Mouse (Mus musculus) NIH3T3 (cell line): ENCODE results near the gene Prdm1.

Experiments used
- DNase-seq: peaks from one replicate; pipeline ENCODE4 v3.0.0-alpha.2; 2012; ENCODE audit warnings: low read depth

Gene Prdm1

GRCm38 (mm10) chr10:44418901-44419300, 109.4 kb downstream of the Prdm1 start:
- no peak for DNase-seq

- DNase-seq = no peak
Measured at GRCm38 (mm10) chr10:44415576-44415975, 112.7 kb downstream of the Prdm1 start.

- no peak for DNase-seq
Measured at GRCm38 (mm10) chr10:44409958-44410357, 118.3 kb downstream of the Prdm1 start.

- no peak for DNase-seq
Measured at GRCm38 (mm10) chr10:44409054-44409453, 119.2 kb downstream of the Prdm1 start.

GRCm38 (mm10) chr10:44403415-44403814, 124.9 kb downstream of the Prdm1 start:
- DNase-seq = no peak

- no peak for DNase-seq
Measured at GRCm38 (mm10) chr10:44401600-44401999, 126.7 kb downstream of the Prdm1 start.

GRCm38 (mm10) chr10:44400602-44401001, 127.7 kb downstream of the Prdm1 start:
- DNase-seq = no peak

GRCm38 (mm10) chr10:44400119-44400518, 128.2 kb downstream of the Prdm1 start:
- no peak for DNase-seq

- DNase-seq = no peak
Measured at GRCm38 (mm10) chr10:44392855-44393254, 135.4 kb downstream of the Prdm1 start.

- DNase-seq = no peak
Measured at GRCm38 (mm10) chr10:44391509-44392290, 136.6 kb downstream of the Prdm1 start.

GRCm38 (mm10) chr10:44390286-44390685, 138.0 kb downstream of the Prdm1 start:
- DNase-seq = no peak

GRCm38 (mm10) chr10:44388706-44389233, 139.5 kb downstream of the Prdm1 start:
- no peak for DNase-seq
